Mouse (Mus musculus) forebrain, embryonic 12.5 days (tissue): ENCODE measurements around the gene H2-T24. TPM values are rescaled to one million over a fixed set of nuclear protein-coding genes. Genes with fewer than 3 reads are reported as not detected.

Source experiments
- ATAC-seq: fragments of 200-750 bp; cut with Nextera tagmentation; 2 replicates; pipeline ENCODE4 v1.8.0; 2017; ENCODE audit warnings: moderate TSS enrichment; ENCODE audit not compliant: low FRiP score
- H3K27ac ChIP-seq: fragments of 300-500 bp; sonication (generic); 2 replicates; pipeline ENCODE4 v1.5.1; 2016; ENCODE audit warnings: mild to moderate bottlenecking
- H3K27me3 ChIP-seq: fragments of 300-500 bp; sonication (generic); 2 replicates; pipeline ENCODE4 v1.6.1; 2016; ENCODE audit warnings: mild to moderate bottlenecking
- H3K36me3 ChIP-seq: fragments of 300-500 bp; sonication (generic); replicated peaks from 2 replicates; pipeline ENCODE4 v1.6.1; 2016; ENCODE audit warnings: mild to moderate bottlenecking
- H3K4me1 ChIP-seq: fragments of 300-500 bp; sonication (generic); 2 replicates; pipeline ENCODE4 v1.6.1; 2016
- H3K4me2 ChIP-seq: fragments of 300-500 bp; sonication (generic); 2 replicates; pipeline ENCODE4 v1.6.1; 2016; ENCODE audit warnings: mild to moderate bottlenecking, moderate library complexity
- H3K4me3 ChIP-seq: fragments of 300-500 bp; sonication (generic); replicated peaks from 2 replicates; pipeline ENCODE4 v1.5.1; 2016; ENCODE audit warnings: mild to moderate bottlenecking
- H3K9ac ChIP-seq: fragments of 300-500 bp; sonication (generic); 2 replicates; pipeline ENCODE4 v1.6.1; 2016; ENCODE audit warnings: mild to moderate bottlenecking
- H3K9me3 ChIP-seq: fragments of 300-500 bp; sonication (generic); 2 replicates; pipeline ENCODE4 v1.6.1; 2016
- WGBS: fragments of 180-500 bp; shearing (Covaris S2); methylation state at CpG from one replicate; pipeline ENCODE4 v1.1.7; 2016; 5-methylcytosine and 5-hydroxymethylcytosine counted together
- polyA plus RNA-seq: library from polyadenylated mRNA; unstranded; fragments of >200 nt; fragmentation: Nextera tagmentation; extraction: Ambion mirVana; gene quantifications from 2 replicates; pipeline ENCODE4 v1.2.1, GENCODE M21; 2016

Gene H2-T24
- polyA plus RNA-seq, 1 experiment from 2014 or later: 5.3 TPM

GRCm38 (mm10) chr17:35996949-35997348 is 23.4 kb downstream of the H2-T24 start:
- Histone ChIP-seq H3K4me1 (peaks cover 23% of the 10 kb centered on the region), H3K4me3 (peak overlapping the region; percentile 3; the same call in 1 of the 2 replicates), H3K9me3 (no peaks in the 10 kb centered on the region), H3K27me3 (no peaks in the 10 kb centered on the region), H3K27ac (no peak overlapping the region), H3K4me2 (no peak overlapping the region), H3K9ac (no peak overlapping the region), H3K36me3 (no peaks in the 10 kb centered on the region)
- ATAC-seq: peak; percentile 69
- 3% methylated on average over 11 of the region's 11 CpGs for WGBS

- H3K27me3 ChIP-seq: no peaks in the 10 kb centered on the region
- no peak overlapping the region for H3K27ac ChIP-seq
- H3K4me2 ChIP-seq: peak overlapping the region; percentile 74
- no peak for ATAC-seq
- peaks cover 23% of the 10 kb centered on the region for H3K4me1 ChIP-seq
- WGBS: 5% methylated on average over 14 of the region's 14 CpGs
- no peaks in the 10 kb centered on the region for H3K9me3 ChIP-seq
- H3K4me3 ChIP-seq: peak overlapping the region; percentile 62
- no peaks in the 10 kb centered on the region for H3K36me3 ChIP-seq
- peak overlapping the region; percentile 66 for H3K9ac ChIP-seq
These were observed 25.5 kb downstream of the H2-T24 start for GRCm38 (mm10) chr17:35994879-35995240.

DNA sequence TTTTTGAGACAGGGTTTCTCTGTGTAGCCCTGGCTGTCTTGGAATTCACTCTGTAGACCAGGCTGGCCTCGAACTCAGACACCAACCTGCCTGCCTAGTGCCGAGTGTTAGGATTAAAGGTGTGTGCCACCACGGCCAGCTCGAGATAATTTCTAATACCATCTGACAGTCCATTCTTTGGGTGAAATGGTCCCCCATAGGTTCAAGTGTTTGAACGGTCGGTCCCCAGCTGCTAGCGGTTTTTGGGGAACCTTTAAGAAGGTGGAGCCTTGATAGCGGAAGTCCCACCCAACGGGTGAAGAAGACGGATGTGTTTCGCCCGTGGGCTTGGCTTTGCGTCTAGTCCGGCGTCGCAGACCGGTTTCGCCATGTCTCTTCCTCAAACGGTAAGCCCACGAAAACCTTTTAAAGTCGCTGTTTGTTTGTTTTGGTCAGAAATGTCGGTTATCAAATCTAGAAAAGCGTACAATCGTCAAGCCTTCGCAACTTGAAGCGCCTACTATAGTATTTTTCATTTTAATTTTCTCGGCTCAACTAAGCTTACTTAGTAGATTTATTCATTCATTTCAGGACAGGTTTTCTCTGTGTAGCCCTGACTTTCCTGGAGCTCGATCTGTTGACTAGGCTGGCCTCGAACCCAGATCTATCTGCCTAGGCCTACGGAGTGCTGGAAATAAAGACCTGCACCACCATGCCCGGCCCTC is 26.0 kb downstream of the H2-T24 start:
- H3K27ac ChIP-seq: peak overlapping the region; percentile 47; the same call in 1 of the 2 replicates
- peak overlapping the region; percentile 62 for H3K4me3 ChIP-seq
- no peaks in the 10 kb centered on the region for H3K9me3 ChIP-seq
- ATAC-seq: peak; percentile 71
- no peaks in the 10 kb centered on the region for H3K27me3 ChIP-seq
- peaks cover 23% of the 10 kb centered on the region for H3K4me1 ChIP-seq
- 3% methylated on average over 31 of the region's 31 CpGs for WGBS
- peaks cover 4% of the 10 kb centered on the region; the same call in 1 of the 2 replicates for H3K36me3 ChIP-seq
- peak overlapping the region; percentile 74 for H3K4me2 ChIP-seq
- peak overlapping the region; percentile 66 for H3K9ac ChIP-seq

- H3K4me3 ChIP-seq: peak overlapping the region; percentile 62
- 9% methylated on average over 17 of the region's 17 CpGs for WGBS
These were observed 26.7 kb downstream of the H2-T24 start for GRCm38 (mm10) chr17:35993675-35994074.

DNA sequence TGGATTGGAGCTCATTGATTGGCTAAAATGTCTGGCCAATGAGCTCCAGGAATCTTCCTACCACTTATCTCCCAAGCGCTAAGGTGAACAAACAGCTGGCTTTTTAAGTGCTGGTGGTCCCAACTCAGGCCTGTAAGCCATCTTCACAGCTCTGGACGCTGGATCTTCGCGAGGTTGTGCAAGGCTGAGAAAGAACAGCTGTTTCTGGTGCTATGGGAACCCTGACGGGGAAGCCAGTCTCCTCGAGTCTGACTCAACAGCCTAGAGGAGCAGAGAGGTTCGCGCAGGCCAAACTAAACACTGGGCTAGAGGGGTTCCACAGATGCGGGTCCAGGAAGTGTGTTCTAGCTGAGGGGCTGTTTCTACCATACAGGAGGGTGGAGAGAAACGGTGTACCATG is 28.6 kb downstream of the H2-T24 start:
- Histone ChIP-seq H3K27me3 (no peaks in the 10 kb centered on the region), H3K4me3 (no peak overlapping the region)
- no peak for ATAC-seq

More at GRCm38 (mm10) chr17:35993675-35994074, 26.7 kb downstream of the H2-T24 start:
- peak; percentile 69 for ATAC-seq
- H3K4me1 ChIP-seq: peaks cover 23% of the 10 kb centered on the region
- no peak overlapping the region for H3K27ac ChIP-seq
- no peak overlapping the region for H3K9ac ChIP-seq
- H3K4me2 ChIP-seq: peak overlapping the region; percentile 44
- no peaks in the 10 kb centered on the region for H3K9me3 ChIP-seq
- H3K27me3 ChIP-seq: no peaks in the 10 kb centered on the region
- peaks cover 11% of the 10 kb centered on the region for H3K36me3 ChIP-seq

GRCm38 (mm10) chr17:35981776-35982175 is 38.6 kb downstream of the H2-T24 start:
- Histone ChIP-seq H3K4me2 (no peak overlapping the region), H3K36me3 (peaks cover 38% of the 10 kb centered on the region)
- 87% methylated on average over 9 of the region's 9 CpGs for WGBS

More for the DNA sequence above, 28.6 kb downstream of the H2-T24 start:
- WGBS: 53% methylated on average over 10 of the region's 10 CpGs
- Histone ChIP-seq H3K27ac (no peak overlapping the region), H3K4me1 (peaks cover 14% of the 10 kb centered on the region), H3K4me2 (no peak overlapping the region), H3K36me3 (peaks cover 30% of the 10 kb centered on the region), H3K9ac (no peak overlapping the region), H3K9me3 (no peaks in the 10 kb centered on the region)

DNA sequence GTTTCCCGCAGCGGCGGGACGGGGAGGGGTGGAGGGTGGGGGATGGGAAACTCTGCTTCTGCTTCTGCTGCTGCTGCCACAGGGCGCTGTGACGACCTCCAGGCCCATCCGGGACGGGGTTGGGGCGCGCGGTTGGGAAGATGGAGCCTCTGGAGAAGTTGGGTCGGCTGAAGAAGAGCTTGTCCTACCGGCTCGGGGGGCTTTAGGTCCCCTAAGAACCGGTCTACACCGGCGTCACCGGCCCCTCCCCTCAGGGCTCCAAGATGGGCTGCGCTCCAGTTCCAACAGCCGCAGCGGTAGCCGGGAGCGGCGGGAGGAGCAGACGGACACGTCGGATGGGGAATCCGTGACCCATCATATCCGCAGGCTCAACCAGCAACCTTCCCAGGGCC is 40.0 kb downstream of the H2-T24 start:
- H3K36me3 ChIP-seq: peaks cover 25% of the 10 kb centered on the region
- no peaks in the 10 kb centered on the region for H3K27me3 ChIP-seq
- H3K4me2 ChIP-seq: peak overlapping the region; percentile 90
- ATAC-seq: peak; percentile 28
- 0% methylated on average over 23 of the region's 29 CpGs for WGBS
- peak overlapping the region; percentile 84 for H3K9ac ChIP-seq
- peak overlapping the region; percentile 95 for H3K27ac ChIP-seq
- peaks cover 22% of the 10 kb centered on the region for H3K4me1 ChIP-seq
- H3K9me3 ChIP-seq: no peaks in the 10 kb centered on the region
- H3K4me3 ChIP-seq: peak overlapping the region; percentile 78

More at GRCm38 (mm10) chr17:35981776-35982175, 38.6 kb downstream of the H2-T24 start:
- H3K4me3 ChIP-seq: no peak overlapping the region
- ATAC-seq: no peak
- peaks cover 22% of the 10 kb centered on the region for H3K4me1 ChIP-seq
- no peaks in the 10 kb centered on the region for H3K27me3 ChIP-seq
- no peak overlapping the region for H3K9ac ChIP-seq
- no peak overlapping the region for H3K27ac ChIP-seq
- no peaks in the 10 kb centered on the region for H3K9me3 ChIP-seq

GRCm38 (mm10) chr17:35979401-35980362 is 40.7 kb downstream of the H2-T24 start, which contains the start of the genes Gnl1 and Prr3:
Gene Gnl1 (plus strand): TSS chr17:35979851.
Gene Prr3 (minus strand): TSS chr17:35980236.
- under 1% methylated on average over 66 of the region's 109 CpGs for WGBS
- peak within 1 kb of the TSS; percentile 95 for H3K27ac ChIP-seq
- peak within 1 kb of the TSS; percentile 78 for H3K4me3 ChIP-seq
- no peaks in the 10 kb centered on the region for H3K9me3 ChIP-seq
- peak within 1 kb of the TSS; percentile 90 for H3K4me2 ChIP-seq
- H3K9ac ChIP-seq: peak within 1 kb of the TSS; percentile 84
- H3K27me3 ChIP-seq: no peaks in the 10 kb centered on the region
- peaks cover 22% of the 10 kb centered on the region for H3K4me1 ChIP-seq
- H3K36me3 ChIP-seq: peaks cover 28% of the 10 kb centered on the region
- peak; percentile 86 for ATAC-seq

DNA sequence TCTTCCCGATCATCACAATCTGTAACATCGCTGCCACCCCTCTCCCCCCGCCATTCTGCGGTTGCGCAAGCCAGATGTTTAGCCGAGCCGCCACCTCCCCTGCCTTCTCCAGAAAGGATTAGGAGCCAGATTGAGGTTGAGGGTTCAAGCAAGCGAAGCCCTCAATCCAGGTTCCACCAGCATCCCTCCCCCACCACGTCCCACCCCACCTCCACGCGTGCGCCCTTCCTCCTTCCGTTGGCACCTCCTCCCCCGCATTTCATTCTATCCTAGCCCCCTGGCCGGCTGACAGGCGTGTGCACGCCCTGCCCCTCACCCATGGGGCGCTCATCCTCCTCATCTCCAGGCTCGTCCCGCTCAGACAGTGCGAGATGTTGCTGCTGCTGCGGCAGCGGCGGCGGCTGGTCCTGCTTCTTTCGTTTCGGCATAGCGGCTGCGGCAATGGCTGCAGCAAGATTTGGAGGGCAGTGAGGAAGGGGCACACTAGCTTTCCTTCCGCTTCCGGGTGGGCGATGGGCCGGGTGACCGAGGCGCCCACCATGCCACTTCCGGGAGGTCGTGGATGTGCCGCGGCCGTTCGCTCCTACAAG is 41.5 kb downstream of the H2-T24 start:
- H3K36me3 ChIP-seq: peaks cover 33% of the 10 kb centered on the region

DNA sequence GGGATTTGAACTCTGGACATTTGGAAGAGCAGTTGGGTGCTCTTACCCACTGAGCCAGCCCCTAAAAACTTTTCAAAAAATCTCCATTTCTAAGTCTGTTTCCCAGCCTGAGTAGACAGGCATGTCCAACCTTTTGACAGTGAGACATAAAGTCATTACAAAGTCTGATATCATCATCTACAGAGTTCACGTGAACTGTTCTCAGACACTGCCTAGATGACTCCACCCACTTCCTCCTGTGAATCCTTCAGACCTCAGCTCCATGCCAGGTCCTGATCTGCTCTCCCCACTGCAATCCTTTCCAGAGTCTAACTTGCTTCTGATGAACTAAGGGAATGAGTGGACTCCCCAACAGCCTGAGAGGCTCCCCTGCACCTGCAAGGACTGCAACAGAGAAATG is 48.2 kb downstream of the H2-T24 start:
- H3K36me3 ChIP-seq: peaks cover 33% of the 10 kb centered on the region

More for the DNA sequence above, 41.5 kb downstream of the H2-T24 start:
- under 1% methylated on average over 41 of the region's 41 CpGs for WGBS
- no peaks in the 10 kb centered on the region for H3K27me3 ChIP-seq
- H3K9me3 ChIP-seq: no peaks in the 10 kb centered on the region
- peak overlapping the region; percentile 78 for H3K4me3 ChIP-seq
- peaks cover 22% of the 10 kb centered on the region for H3K4me1 ChIP-seq
- ATAC-seq: peak; percentile 86
- H3K9ac ChIP-seq: peak overlapping the region; percentile 84
- H3K27ac ChIP-seq: peak overlapping the region; percentile 95
- H3K4me2 ChIP-seq: peak overlapping the region; percentile 90

GRCm38 (mm10) chr17:35969418-35970389 is 50.7 kb downstream of the H2-T24 start, which contains the start of gene Abcf1:
Gene Abcf1 (minus strand): TSS chr17:35969761.
- no peaks in the 10 kb centered on the region for H3K9me3 ChIP-seq
- peak within 1 kb of the TSS; percentile 48; the same call in 1 of the 2 replicates for H3K27ac ChIP-seq
- H3K36me3 ChIP-seq: peaks cover 38% of the 10 kb centered on the region
- peak within 1 kb of the TSS; percentile 90 for H3K4me3 ChIP-seq
- H3K4me1 ChIP-seq: peaks cover 23% of the 10 kb centered on the region
- ATAC-seq: peak; percentile 98
- H3K9ac ChIP-seq: peak within 1 kb of the TSS; percentile 84
- under 1% methylated on average over 68 of the region's 68 CpGs for WGBS
- no peaks in the 10 kb centered on the region for H3K27me3 ChIP-seq
- peak within 1 kb of the TSS; percentile 89 for H3K4me2 ChIP-seq

More for the DNA sequence above, 48.2 kb downstream of the H2-T24 start:
- no peaks in the 10 kb centered on the region for H3K9me3 ChIP-seq
- 83% methylated on average over 1 of the region's 1 CpGs for WGBS
- no peak overlapping the region for H3K9ac ChIP-seq
- peaks cover 23% of the 10 kb centered on the region for H3K4me1 ChIP-seq
- H3K27me3 ChIP-seq: no peaks in the 10 kb centered on the region
- no peak overlapping the region for H3K27ac ChIP-seq
- H3K4me2 ChIP-seq: no peak overlapping the region
- H3K4me3 ChIP-seq: no peak overlapping the region
- no peak for ATAC-seq
